Mouse (Mus musculus) thymus, adult 18-20 months (tissue): ENCODE measurements around the gene Pdia6.

ENCODE experiments used
- DNase-seq, 2 experiments: peaks; one replicate each; pipeline ENCODE4 v3.0.0; 2022; ENCODE audit warnings: mixed read lengths in 2 of 2

The Pdia6 gene

DNA sequence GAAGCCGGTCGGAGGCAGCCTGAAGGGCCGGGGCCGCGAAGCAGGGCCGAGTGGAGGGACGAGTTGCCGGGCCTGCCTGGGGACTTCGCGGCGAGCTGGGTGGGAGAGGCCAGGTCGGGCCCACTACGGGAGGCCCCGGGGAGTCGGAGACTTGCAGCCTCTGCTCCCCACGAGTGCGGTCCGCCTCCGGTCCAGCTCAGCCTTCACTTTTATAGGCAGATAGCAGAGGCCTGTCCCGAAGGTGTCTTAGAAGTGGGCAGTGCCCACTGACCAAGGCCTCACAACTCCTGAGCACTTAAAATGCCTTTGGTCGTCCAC is 287 bp downstream of the Pdia6 start:
- no peak for DNase-seq

DNA sequence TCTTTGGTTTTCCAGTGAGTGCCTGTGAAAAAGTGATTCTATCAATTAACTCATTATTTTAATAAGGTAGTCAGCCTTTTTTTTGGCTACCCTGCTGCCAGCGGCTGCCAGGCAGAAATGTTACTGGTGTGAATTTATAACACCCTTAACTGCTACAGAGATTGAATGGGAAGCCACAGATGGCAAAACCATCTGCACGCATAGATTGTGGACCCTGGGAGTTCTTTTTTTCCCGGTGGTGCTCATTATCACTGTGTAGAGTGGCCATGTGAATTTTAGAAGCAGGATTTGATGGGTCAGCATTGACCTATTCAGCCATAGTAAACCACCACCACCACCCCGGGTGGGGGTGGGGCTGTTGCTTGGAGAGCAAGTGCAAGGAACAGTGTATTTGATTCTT is 971 bp downstream of the Pdia6 start:
- no peak for DNase-seq

DNA sequence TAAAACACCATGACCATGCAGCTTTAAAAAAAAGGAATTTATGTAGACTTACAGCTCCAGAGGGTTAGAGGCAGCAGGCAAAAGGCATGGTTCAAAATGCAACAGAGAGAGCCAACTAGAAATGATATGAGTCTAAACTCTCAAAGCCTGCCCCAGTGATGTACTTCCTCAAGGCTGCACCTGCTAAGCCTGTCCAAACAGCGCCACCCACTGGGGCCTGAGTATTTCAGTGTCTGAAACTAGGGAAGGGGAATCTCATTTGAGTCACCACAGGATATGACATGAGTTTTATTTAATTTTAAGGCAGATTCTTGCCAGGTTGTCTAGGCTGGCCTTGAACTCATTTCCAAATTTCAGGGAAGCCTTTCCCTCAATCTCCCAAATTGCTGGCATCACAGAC is 4.9 kb downstream of the Pdia6 start:
- DNase-seq = no peak

DNA sequence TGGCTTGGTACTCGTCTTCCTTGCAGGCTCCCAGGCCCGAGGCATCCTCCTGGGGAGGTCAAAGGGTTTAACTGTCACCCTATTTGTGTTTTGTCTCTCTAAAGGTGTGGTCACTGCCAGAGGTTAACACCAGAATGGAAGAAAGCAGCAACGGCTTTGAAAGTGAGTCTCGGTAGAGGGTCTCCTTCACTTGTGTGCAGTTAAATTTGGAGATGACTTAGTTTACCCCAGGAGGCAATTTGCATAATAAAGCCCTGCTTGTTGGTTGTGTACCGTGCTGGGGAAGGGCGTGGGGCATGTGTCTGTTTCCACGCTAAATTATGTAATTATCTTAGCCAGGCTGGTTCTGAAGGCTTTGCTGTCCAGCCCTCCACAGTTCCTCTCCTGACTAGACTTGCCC is 7.5 kb downstream of the Pdia6 start:
- DNase-seq = no peak

DNA sequence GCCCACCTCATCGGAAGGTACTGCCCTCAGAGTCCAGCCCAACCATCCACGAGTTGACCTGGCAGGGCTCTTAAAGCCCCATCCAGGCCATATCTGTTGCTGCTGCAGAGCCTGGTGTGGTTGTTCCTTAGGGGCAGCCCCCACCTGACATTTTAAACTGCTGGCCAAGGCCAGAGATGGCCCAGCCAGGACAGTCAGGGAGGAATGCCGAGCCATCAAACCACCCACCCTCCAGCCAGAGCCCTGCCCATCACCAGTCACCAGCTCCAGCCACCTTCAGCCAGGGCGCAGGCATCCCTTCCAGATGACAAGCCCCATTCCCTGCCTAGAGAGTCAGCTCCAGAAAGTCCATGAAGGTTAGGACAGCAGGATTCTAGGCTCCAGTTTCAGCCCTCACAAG is 22.2 kb downstream of the Pdia6 start:
- no peak for DNase-seq

DNA sequence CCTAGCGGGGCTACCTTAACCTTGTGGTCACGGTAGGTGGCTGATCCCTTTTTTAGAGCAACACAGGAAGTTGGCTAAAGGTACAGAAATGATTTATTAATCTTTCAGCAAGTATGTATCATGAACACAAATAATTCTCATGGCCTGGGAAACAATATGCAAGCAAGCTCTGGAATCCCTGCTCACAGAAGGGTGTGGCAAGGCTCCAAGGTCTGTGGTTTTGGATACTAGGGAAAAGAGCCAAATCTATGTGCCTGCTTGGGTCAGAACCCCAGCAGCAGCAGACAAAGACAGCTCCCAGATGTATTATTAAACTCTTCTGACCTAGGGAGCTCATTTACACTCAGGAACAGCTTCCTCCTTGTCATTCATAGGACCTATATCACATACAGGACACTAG is 22.7 kb downstream of the Pdia6 start:
- no peak for DNase-seq

DNA sequence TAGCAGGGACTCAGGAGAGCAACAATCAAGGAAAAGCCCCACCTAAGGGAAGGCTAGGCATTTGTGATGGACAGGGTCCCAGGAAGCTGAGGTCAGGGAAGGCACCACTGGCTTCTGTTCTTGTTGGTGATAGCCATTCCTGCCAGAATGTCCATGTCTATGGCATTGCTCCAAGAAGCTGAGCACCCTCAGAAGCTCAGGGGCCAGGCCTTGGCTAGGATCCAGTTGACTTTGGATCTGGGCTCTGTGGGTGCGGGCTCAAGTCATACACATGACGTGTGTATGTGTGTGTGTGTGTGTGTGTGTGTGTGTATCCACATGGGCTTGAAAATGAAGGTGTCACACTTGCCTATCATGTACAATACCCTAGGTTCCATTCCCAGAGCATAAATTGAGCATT is 23.6 kb downstream of the Pdia6 start:
- DNase-seq = no peak

DNA sequence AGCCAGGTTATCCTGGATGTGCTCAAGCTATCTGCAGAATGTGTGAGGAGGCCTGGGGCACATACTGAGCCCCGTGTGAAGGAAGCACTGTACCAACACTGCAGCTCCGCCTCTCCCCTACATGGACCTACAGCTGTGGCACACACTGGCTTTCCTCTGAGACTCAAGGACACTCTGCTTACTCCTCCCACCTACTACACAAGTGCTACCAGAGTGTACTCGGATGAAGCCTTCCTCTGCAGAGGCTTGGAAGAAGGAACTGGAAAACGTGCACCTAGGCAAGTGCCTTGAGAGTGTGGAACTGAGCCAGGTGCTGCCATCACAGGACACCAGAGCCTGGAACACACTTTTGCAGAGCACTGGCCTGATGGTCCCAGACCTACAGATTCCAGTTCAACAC is 24.2 kb downstream of the Pdia6 start:
- no peak for DNase-seq

DNA sequence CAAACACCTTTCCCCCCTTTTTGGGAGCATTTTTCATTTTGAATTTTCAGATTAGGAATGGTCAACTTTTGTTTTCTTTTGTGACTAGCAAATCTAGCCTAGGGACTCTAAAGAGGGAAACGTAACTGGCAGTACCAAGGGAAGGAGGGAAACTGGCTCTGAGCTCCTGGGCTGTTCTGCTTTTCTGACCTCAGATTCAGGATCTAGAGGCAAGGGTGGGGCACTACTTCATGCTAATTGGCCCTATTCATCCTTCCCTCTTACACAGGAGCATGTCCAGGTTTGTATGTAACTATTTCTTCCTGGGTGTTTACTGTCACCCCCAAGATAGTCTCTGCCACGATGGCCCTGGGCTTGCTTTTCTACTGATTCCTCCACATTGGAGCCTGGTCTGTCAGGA is 30.6 kb downstream of the Pdia6 start:
- DNase-seq = no peak

DNA sequence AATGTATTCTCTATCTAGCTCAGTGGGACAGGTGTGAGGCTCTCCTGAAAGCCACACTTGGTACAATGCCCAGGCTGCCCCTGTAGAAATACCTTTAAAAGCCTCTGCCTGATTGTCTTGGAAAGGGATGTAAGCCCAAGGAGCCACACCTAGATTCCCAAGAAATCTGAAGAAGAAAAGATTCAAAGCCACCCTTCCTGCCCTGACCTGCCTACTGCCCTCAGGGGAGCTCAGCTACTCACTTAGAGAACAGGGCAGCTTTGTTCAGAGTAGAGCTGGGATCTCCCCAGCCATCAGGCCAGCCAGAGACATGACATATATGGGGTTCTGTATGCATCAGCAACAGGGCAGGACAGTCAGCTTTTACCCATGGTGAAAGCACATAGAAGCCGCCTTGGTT is 33.6 kb downstream of the Pdia6 start:
- no peak for DNase-seq

DNA sequence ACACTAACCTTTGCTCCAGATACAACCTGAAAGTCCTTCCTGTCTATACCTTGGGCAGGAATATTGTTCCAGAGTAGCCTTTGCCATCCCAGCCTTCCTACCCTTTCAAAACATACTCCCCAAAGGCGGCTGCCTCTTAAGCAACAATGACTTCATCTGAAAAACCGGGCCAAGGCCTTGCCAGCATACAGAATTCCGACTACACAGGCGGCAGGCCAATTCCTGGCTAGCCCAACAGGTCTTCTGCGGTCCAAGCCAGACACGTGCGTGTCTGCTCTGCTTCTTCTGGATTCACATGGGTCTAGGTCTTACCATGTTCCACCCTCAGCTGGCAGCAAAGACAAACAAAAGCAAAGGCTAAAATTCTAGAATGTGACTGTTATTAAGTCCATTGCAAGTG is 39.1 kb downstream of the Pdia6 start:
- no peak for DNase-seq

DNA sequence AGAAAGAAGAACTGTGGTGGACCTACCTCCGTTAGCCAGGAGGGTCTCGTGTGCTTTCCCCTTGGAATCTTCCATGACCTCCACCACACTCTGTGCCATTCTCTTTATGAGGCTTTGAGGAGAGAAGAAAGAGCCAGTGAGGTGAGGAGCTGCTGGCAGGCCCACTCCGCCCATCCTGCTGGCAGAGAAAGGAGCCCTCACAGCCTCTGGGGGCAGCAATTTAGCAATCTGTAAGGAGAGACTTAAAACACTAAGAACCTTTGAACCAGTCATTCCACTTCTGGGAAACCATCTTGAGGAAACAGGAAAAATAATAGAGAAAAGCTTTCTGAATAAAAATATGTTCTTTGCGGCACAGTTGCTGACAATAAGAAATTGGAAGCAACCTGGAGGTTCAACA is 41.9 kb downstream of the Pdia6 start:
- DNase-seq = no peak

DNA sequence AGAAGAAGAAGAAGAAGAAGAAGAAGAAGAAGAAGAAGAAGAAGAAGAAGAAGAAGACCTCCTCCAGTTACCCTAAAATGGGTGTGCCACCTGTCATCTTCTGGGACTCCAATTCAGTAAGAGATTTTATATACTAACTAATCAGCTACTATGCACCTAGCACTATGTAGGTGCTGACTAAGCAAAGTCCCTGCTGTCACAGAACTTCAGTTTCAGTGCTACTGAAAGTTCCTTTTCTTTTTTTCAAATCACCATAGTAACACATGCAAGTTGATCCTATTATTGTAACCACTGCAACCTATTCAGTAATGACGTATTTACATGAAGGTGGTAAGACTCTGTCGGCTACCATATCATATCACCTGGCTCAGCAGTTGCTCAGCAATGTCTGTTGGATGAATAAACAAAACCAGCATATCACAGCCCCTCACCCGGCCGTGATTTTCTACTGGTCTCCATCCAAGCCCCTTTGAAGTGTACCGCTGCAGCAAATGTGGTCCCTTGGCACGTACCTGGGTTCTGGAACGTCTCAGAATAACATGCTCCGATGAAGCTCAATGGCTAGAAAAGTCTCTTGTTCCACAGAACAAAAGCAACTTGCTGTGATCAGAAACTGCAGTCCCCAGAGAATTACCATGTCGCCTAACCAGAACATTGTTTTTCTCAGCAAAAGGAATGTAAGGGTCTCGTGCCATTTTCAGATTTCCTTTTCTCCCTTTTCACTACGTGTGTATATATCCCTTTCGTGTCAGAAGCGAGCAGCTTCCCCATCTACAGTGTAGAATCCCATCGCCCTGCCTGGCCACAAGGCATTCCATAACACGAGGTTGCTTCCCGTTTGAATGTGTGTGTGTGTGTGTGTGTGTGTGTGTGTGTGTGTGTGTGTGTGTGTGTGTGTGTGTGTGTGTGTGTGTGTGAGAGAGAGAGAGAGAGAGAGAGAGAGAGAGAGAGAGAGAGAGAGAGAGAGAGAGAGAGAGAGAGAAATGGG is 44.8 kb downstream of the Pdia6 start:
- DNase-seq = no peak

DNA sequence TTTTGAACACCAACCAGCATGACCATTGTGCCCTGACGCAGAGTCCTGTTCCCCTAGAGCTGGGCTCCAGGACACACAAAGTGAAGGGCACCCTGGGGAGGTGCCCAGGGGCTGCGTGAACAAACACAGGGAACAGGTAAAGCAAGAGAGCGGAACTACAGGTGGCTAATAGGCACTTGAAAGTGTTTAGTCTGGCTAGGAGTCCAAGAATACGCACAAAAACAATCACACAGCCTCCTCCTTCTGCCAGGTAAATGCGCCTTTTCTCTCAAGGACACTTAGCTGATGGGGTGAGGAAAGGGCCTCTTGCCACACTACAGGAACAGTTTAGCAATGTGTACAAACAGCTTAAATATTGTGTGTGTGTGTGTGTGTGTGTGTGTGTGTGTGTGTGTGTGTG is 49.8 kb downstream of the Pdia6 start:
- no peak for DNase-seq

DNA sequence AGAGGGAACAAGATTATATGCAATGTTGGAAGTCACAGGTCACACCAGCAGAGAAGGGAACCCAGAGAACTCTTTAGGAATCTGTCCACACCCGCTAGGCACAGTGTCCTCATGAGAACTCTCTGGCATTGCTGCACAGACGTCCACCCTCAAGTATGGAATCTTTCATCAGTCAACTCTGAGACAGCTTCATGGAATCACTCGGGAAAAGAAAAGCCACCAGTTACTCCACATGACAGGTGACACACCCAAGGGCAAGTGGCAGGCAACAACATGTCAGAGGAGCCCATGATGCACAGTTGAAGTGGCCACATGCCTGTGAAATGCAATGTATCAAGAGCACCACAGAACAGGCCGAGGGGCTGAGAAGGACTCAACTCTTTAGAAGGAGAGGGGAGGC is 51.6 kb downstream of the Pdia6 start:
- no peak for DNase-seq

DNA sequence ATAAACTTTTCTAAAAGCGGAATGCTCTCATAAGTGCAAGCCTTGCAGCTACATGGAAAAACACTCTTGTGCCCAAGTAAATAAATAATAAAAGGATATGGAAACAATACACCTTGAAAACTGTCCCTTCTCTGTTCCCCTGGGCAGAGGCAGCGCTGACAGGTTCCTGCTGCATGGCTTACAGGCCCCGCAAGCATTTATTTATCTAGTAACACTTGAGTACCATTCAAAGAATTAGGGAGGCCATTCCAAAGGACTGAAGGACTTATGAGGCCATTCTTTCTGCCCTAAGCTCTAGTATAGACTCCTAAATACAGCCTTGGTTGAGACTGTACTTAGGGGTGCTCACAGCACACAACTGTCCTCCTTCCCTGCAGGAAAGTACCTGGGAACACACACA is 52.1 kb downstream of the Pdia6 start:
- DNase-seq = no peak

DNA sequence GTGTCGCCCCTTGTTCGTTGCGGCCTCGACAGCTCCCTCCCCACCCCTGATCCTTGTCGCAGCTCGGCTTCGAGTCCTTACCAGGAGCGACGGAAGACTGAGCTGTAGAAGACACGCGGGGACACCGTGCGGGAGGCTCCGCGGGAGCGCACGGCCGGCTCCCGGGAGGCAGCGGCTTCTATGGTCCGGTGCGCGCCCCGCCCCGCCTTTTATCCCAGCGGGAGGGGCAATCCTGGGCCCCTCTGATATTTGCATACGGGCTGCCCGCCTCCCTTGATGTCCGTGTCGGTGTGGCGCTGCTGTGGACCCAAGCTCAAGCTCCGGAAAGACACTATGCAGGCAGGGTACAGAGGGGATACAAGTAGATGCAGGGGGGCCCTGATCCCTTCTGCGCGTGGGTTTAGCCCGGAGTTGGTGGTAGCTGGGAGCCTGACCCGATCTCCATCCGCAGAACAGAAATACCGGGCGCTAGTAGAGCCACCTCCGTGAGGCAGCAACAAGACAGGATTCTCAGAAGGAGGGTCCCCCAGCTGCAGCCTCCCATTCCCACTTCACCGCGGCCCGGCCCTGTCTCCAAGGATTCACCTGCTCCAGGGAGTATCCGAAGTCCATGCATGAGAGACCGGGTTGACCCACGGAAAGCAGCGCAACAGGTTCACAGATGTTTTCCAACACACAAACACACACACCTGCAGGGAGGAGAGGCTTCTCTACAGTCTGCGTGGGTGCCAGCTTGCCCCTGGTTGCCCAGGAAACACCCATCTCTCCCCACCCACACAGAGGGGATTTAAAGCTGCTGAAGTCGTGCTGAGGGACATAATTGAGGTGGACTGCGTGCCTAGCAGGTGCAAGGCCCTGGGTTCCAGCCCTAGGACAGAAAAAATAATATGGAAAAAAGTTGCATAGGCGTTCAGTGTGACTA is 58.5 kb downstream of the Pdia6 start:
- DNase-seq = no peak

DNA sequence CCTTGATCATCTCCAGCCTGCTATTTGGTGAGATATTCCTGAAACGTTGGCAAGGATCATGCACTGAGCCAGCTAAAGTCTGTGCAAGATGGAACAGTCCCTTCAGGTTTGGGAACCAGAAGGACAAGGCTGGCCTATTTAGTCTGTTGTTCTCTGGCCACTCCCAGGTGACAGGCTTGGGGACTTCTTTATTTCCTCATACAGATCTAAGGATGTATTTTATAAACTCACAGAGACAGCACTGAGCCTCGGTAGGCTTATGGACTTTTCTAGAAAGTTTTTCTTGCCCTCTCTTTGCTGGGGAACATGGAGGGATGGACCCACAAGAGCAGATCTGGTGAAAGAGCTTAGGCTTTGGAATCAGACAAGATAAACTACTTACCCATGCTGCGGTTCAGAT is 62.9 kb downstream of the Pdia6 start, which contains the start of gene Atp6v1c2:
Gene Atp6v1c2, minus strand, starts transcription at position 101 of the 400 bp plus-strand sequence.
- DNase-seq = no peak

DNA sequence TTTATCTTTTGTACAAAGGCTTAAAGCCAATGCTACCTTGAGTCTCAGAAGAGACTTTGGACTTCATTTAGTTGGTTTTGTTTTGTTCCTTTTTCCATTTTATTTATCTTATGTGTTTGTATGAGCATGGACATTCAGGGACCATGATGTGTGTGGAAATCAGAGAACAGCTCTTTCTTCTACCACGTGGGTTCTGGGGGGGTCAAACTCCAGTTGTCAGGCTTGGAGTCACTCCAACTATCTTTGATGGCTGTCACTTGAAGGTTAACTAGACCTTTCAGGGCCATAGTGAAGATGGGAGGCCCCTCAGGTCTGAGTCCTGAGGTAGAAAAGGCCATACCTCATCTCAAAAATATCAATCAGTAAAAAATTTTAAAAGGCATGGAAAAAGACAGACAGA is 67.1 kb downstream of the Pdia6 start:
- no peak for DNase-seq
